Mouse (Mus musculus) stomach, postnatal 0 days (tissue): Measurements from ENCODE around the gene Gm4969. TPM values are rescaled to one million over a fixed set of nuclear protein-coding genes. Genes with fewer than 3 reads are reported as not detected.
A peak's percentile ranks its signal among the peaks of the same experiment; 100 is the strongest.

Experiments used
- ATAC-seq: fragments of 200-750 bp; cut with Nextera tagmentation; 2 replicates; pipeline ENCODE4 v1.8.0; 2017; ENCODE audit not compliant: low FRiP score, low TSS enrichment
- DNase-seq: peaks from one replicate; pipeline ENCODE4 v3.0.0-alpha.2; 2016; ENCODE audit warnings: low spot score
- H3K27ac ChIP-seq: fragments of 300-500 bp; sonication (generic); replicated peaks from 2 replicates; pipeline ENCODE4 v1.5.1; 2014; ENCODE audit warnings: mild to moderate bottlenecking, control low read depth
- H3K27me3 ChIP-seq: fragments of 300-500 bp; sonication (generic); 2 replicates; pipeline ENCODE4 v1.6.1; 2014; ENCODE audit warnings: low read length; ENCODE audit not compliant: control insufficient read depth, insufficient read depth
- H3K36me3 ChIP-seq: fragments of 300-500 bp; sonication (generic); 2 replicates; pipeline ENCODE4 v1.6.1; 2014; ENCODE audit warnings: low read length, mixed read lengths; ENCODE audit not compliant: control insufficient read depth, insufficient read depth
- H3K4me1 ChIP-seq: fragments of 300-500 bp; sonication (generic); replicated peaks from 2 replicates; pipeline ENCODE4 v1.6.1; 2014; ENCODE audit warnings: antibody characterized with exemption; ENCODE audit not compliant: control insufficient read depth, insufficient read depth
- H3K4me2 ChIP-seq: fragments of 300-500 bp; sonication (generic); replicated peaks from 2 replicates; pipeline ENCODE4 v1.6.1; 2014; ENCODE audit warnings: low read depth, mild to moderate bottlenecking, control low read depth, moderate library complexity
- H3K4me3 ChIP-seq: fragments of 300-500 bp; sonication (generic); 2 replicates; pipeline ENCODE4 v1.5.1; 2014; ENCODE audit warnings: low read depth, low read length, control low read depth
- H3K9ac ChIP-seq: fragments of 300-500 bp; sonication (generic); 2 replicates; pipeline ENCODE4 v1.6.1; 2014; ENCODE audit warnings: mild to moderate bottlenecking, low read length, control low read depth, mixed read lengths
- H3K9me3 ChIP-seq: fragments of 300-500 bp; sonication (generic); 2 replicates; pipeline ENCODE4 v1.6.1; 2016; ENCODE audit warnings: low read length; ENCODE audit not compliant: control insufficient read depth
- CTCF ChIP-seq: IDR thresholded peaks from 2 replicates; pipeline ENCODE4 v1.5.1; 2016; ENCODE audit warnings: antibody characterized with exemption, low read depth, mild to moderate bottlenecking, moderate library complexity
- EP300 ChIP-seq: optimal IDR thresholded peaks from 2 replicates; pipeline ENCODE3; 2016; ENCODE audit warnings: antibody characterized with exemption
- WGBS: fragments of 180-500 bp; shearing (Covaris S2); extraction: QIAGEN DNeasy Blood & Tissue Kit; methylation state at CpG from one replicate; pipeline ENCODE4 v1.1.7; 2014; 5-methylcytosine and 5-hydroxymethylcytosine counted together
- polyA plus RNA-seq: library from polyadenylated mRNA; unstranded; fragments of >200 nt; fragmentation: Nextera tagmentation; extraction: Ambion mirVana; gene quantifications from 2 replicates; pipeline ENCODE4 v1.2.1, GENCODE M21; 2015

Gm4969 gene
- polyA plus RNA-seq, 1 experiment from 2014 or later: 0.72 TPM

- 0 out of 2 replicates have a peak, but pooled peaks have one; percentile 3 for TF ChIP-seq CTCF
- no peak for TF ChIP-seq EP300
- peaks cover 13% of the 10 kb centered on the region; the same call in 1 of the 2 replicates for H3K36me3 ChIP-seq
- H3K4me3 ChIP-seq: peak overlapping the region; percentile 70
- H3K9ac ChIP-seq: peak overlapping the region; percentile 82
- no peaks in the 10 kb centered on the region for H3K9me3 ChIP-seq
- H3K27ac ChIP-seq: peak overlapping the region; percentile 97
- WGBS: 1% methylated on average over 18 of the region's 19 CpGs
- ATAC-seq (peak; percentile 4; the same call in 1 of the 2 replicates), DNase-seq (peak; percentile 75)
- peaks cover 7% of the 10 kb centered on the region; the same call in 1 of the 2 replicates for H3K4me1 ChIP-seq
- H3K4me2 ChIP-seq: peak overlapping the region; percentile 83
- no peaks in the 10 kb centered on the region for H3K27me3 ChIP-seq
Observed at GRCm38 (mm10) chr7:19095751-19096110, 22.4 kb downstream of the Gm4969 start.

GRCm38 (mm10) chr7:19094826-19095750 is 23.1 kb downstream of the Gm4969 start:
- Histone ChIP-seq H3K9ac (peak overlapping the region; percentile 82), H3K9me3 (no peaks in the 10 kb centered on the region), H3K4me1 (peaks cover 7% of the 10 kb centered on the region; the same call in 1 of the 2 replicates), H3K4me3 (peak overlapping the region; percentile 70), H3K27ac (peak overlapping the region; percentile 97), H3K4me2 (peak overlapping the region; percentile 83), H3K27me3 (no peaks in the 10 kb centered on the region), H3K36me3 (peaks cover 14% of the 10 kb centered on the region; the same call in 1 of the 2 replicates)
- TF ChIP-seq EP300 (no peak), CTCF (no peak; the same call in 1 of the 2 replicates)
- under 1% methylated on average over 83 of the region's 87 CpGs for WGBS
- DNase-seq: peak; percentile 75
- ATAC-seq: peak; percentile 2; the same call in 1 of the 2 replicates

- Histone ChIP-seq H3K27me3 (no peaks in the 10 kb centered on the region), H3K4me3 (peak within 1 kb of the TSS; percentile 70), H3K36me3 (peaks cover 14% of the 10 kb centered on the region; the same call in 1 of the 2 replicates), H3K9me3 (no peaks in the 10 kb centered on the region), H3K9ac (peak within 1 kb of the TSS; percentile 82), H3K27ac (peak within 1 kb of the TSS; percentile 97), H3K4me2 (peak within 1 kb of the TSS; percentile 83), H3K4me1 (peaks cover 7% of the 10 kb centered on the region; the same call in 1 of the 2 replicates)
- under 1% methylated on average over 16 of the region's 36 CpGs for WGBS
- TF ChIP-seq CTCF (no peak), EP300 (peak; percentile 1)
- peak; percentile 67 for DNase-seq
- peak; percentile 7; the same call in 1 of the 2 replicates for ATAC-seq
Observed at GRCm38 (mm10) chr7:19094471-19094825, 23.7 kb downstream of the Gm4969 start, which contains the start of gene Six5. TSS of gene Six5 (plus strand) at chr7:19094594.

- Histone ChIP-seq H3K4me3 (peak overlapping the region; percentile 70), H3K27me3 (no peaks in the 10 kb centered on the region), H3K27ac (peak overlapping the region; percentile 97), H3K36me3 (peaks cover 14% of the 10 kb centered on the region; the same call in 1 of the 2 replicates), H3K9ac (peak overlapping the region; percentile 82), H3K4me2 (peak overlapping the region; percentile 83), H3K4me1 (peaks cover 7% of the 10 kb centered on the region; the same call in 1 of the 2 replicates), H3K9me3 (no peaks in the 10 kb centered on the region)
- TF ChIP-seq CTCF (no peak), EP300 (peak; percentile 85)
- WGBS: under 1% methylated on average over 45 of the region's 45 CpGs
- peak; percentile 95 for DNase-seq
- ATAC-seq: peak; percentile 86
Observed at GRCm38 (mm10) chr7:19093537-19094385, 24.4 kb downstream of the Gm4969 start.

- Histone ChIP-seq H3K36me3 (peaks cover 14% of the 10 kb centered on the region; the same call in 1 of the 2 replicates), H3K4me3 (peak overlapping the region; percentile 70), H3K27me3 (no peaks in the 10 kb centered on the region), H3K4me2 (peak overlapping the region; percentile 83), H3K9me3 (no peaks in the 10 kb centered on the region), H3K9ac (peak overlapping the region; percentile 45), H3K27ac (peak overlapping the region; percentile 65), H3K4me1 (peaks cover 7% of the 10 kb centered on the region; the same call in 1 of the 2 replicates)
- 0% methylated on average over 9 of the region's 15 CpGs for whole genome bisulfite sequencing
- DNase-seq (peak; percentile 91), ATAC-seq (peak; percentile 70)
- TF ChIP-seq EP300 (no peak), CTCF (peak; percentile 93)
Observed at GRCm38 (mm10) chr7:19093174-19093521, 25.0 kb downstream of the Gm4969 start.
